Mouse (Mus musculus): ENCODE results near the gene Sult5a1.

DNA sequence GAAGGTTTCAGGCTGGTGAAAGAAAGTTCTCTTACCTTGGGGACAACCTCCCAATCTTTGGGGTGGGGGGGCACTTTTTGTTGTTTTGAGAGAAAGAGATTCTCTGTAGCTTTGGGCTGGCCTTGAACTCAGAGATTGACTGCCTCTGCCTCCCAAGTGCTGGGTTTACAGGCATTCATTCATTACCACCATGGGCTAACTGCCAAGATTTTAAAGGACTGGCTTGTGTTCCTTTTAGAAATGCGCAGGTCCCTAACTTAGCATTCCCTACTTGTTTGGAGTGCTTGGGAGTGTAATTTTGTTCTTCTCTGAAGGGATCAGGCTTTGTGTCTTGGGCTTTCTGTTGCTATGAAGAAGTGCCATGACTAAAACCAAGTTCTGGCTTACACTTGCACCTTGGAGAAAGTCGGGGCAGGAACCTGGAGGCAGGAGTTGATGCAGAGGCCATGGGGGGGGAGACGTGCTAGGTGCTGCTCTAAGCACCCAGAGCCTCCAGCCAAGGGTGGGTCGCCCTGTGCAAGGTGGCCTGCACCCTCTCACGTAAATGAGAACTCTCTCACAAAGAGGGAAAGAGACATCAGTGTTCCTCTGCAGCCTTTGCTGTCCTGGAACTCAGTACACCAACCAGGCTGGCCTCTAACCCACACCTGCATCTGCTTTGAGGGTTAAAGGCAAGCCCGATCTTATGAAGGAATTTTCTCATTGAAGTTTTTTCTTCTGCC lies 53.9 kb downstream of the Sult5a1 start:
- TF ChIP-seq CTCF (IDR thresholded peaks at IDR 0.05; ENCODE audit: insufficient read depth, low read depth, low read length) (no peak), POLR2A (IDR thresholded peaks at IDR 0.05; ENCODE audit: insufficient read depth, low read depth, low read length) (no peak)
